Mouse (Mus musculus) ZHBTc4 (cell line): ENCODE measurements around the gene Spns1.
"Not testable (repeated sequence)": the region's sequence is repeated elsewhere in the genome, so short reads cannot be mapped to it uniquely, and the experiment has no call there.

Experiments
- DNase-seq: peaks from one replicate; pipeline ENCODE4 v3.0.0-alpha.2; 2011; ENCODE audit warnings: low read depth, low spot score

The Spns1 gene

GRCm38 (mm10) chr7:126339521-126339971 is 37.7 kb downstream of the Spns1 start:
- DNase-seq = peak; percentile 62

- DNase-seq = peak; percentile 82
Observed at GRCm38 (mm10) chr7:126338906-126339305, 38.3 kb downstream of the Spns1 start.

GRCm38 (mm10) chr7:126335556-126335955 is 41.7 kb downstream of the Spns1 start:
- peak; percentile 68 for DNase-seq

DNA sequence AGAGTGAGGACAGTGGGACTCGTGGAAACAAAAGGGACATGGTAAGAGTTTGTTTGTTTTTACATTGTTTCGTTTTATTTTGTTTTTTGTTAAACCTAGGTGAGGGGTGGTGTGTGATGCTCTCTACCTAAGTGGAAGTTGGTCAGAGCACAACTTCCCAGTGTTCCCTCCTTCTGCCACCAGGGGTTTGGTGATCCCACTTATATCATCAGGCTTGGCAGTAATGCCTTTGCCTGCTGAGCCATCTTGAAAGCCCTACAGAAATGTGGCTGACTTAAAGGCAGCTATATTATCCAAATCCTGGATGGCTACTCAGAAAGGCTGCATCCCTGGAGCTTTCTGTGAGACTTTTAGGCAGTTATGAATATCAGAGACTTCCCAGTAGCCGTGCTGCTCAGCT is 44.6 kb downstream of the Spns1 start:
- peak; percentile 45 for DNase-seq

GRCm38 (mm10) chr7:126330693-126331092 is 46.6 kb downstream of the Spns1 start:
- DNase-seq = peak; percentile 29

DNA sequence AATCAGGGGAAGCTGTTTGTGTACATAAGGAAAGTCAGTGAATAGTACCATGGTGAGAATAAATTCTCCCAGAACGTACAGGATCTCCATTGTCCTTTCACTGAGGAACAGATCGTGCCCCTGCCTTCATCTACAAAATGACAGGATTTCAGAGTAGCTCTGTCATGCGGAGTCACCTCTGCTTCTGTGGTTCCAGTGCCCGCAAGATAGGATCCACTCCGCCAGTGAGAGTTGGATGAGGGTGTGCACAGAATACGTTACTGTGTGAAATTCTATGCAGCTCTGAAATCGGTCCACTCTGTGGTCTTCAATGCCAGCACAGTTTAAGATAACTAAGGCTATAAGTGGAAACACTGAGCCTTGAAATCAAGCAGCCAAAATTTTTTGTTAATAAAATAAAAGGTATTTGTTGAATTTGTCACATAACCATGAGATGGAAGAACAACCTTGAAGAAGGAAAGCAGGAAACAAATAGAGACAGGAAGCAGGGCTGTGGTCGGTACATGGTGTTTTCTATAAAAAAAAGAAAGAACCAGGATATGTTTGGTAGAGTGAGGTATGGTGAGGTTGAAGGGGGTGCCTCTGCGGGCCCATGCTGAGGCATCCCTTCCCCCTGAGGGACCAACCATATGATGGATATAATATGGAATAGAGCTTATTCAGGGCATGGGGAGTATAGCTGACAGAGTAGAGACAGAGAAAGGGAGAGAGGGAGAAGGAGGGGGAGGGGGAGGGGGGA is 47.2 kb downstream of the Spns1 start:
- DNase-seq = no peak

GRCm38 (mm10) chr7:126328848-126329247 is 48.4 kb downstream of the Spns1 start:
- DNase-seq = not testable (repeated sequence)

DNA sequence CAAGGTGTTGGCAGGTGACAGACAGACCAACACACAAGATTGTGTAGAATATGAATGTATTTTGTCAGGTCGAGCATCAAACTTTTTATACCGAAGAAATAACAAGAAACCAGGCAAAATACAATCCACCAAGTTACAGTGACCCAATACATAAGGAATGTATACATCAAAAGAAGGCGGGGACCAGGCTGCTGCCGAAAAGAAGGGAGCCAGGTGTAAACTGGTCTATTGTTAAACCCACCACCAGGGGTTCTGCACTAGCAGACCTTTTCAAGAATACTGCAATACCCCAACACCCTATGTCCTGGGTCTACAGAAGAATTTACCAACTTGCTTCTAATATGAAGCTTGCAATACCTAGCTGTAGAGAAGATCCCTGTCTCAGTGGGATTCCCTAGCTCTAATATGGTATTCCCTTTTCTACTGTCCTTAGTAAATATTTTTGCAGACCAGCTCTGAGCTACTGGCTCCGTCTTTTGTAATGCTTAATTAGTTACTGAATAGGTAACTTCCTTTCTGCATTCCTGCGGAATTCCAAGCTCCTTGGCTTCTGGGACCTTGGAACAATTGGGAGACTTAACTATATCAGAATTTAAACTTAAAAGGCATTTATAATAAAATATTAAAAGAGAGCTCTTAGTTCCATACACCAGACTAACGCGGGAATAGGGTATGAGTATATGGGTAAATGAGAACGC is 51.5 kb downstream of the Spns1 start:
- DNase-seq = peak; percentile 74

DNA sequence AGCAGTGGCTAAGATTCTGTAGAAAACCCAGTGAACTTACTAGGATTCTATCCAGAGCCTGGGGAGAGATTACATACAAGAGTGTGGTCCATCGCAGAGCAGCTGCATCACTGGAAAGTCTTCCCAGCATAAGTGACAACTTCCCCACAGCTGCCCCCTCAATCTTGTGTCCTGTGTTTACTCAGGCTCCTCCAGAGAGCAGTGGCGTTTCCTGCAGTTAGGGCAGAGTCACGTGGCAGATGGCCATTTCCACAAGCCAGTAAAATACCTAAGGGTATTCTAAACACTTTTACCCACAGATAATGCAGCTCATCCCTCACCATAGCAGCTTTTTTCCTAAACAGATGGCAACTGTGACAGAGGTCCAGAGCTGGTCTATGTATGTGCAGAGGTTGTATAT is 52.5 kb downstream of the Spns1 start:
- no peak for DNase-seq

- peak; percentile 87 for DNase-seq
Observed at GRCm38 (mm10) chr7:126323729-126324128, 53.5 kb downstream of the Spns1 start.
